Mouse (Mus musculus) inflammation-experienced regulatory T-cells, adult 6 months (primary cell): Measurements from ENCODE around the gene Ankrd2. TPM values are rescaled to one million over a fixed set of nuclear protein-coding genes. Genes with fewer than 3 reads are reported as not detected.

Experiments
- polyA plus RNA-seq, 3 experiments: library from polyadenylated mRNA; unstranded; fragments of 100-300 nt; shearing (Covaris generic); gene quantifications; one replicate each; pipeline ENCODE4 v1.2.1; 2017

The Ankrd2 gene
- polyA plus RNA-seq, 3 experiments from 2014 or later, result not detected

Other genes starting within 250 kb of the Ankrd2 start
- 10 to 100 TPM in 1 of 3 experiments, 1 to 10 TPM in 2; 2.7 to 21.2 (median 2.7) TPM for gene Arhgap19, start 234.0 kb upstream of the Ankrd2 start, polyA plus RNA-seq
- 10 to 100 TPM in 2 of 3 experiments, 1 to 10 TPM in 1; 7.8 to 24.9 (median 21.2) TPM for gene Frat1, start 206.0 kb upstream of the Ankrd2 start, polyA plus RNA-seq
- 1 to 10 TPM in 2 of 3 experiments, under 1 TPM in 1; 0.33 to 1.5 (median 1.3) TPM for gene Frat2, start 187.9 kb upstream of the Ankrd2 start, polyA plus RNA-seq
- 1 to 10 TPM; 5.9 to 8.6 (median 7.5) TPM for gene Rrp12, start 139.8 kb upstream of the Ankrd2 start, polyA plus RNA-seq
- gene Pgam1, start 124.1 kb upstream of the Ankrd2 start, polyA plus RNA-seq, result 10 to 100 TPM; 52.3 to 81.2 (median 59.2) TPM
- 10 to 100 TPM; 66.9 to 92.2 (median 92.1) TPM for gene Exosc1, start 102.6 kb upstream of the Ankrd2 start, polyA plus RNA-seq
- gene Zdhhc16, start 102.5 kb upstream of the Ankrd2 start, polyA plus RNA-seq, result 10 to 100 TPM; 38.4 to 48.4 (median 43.2) TPM
- 10 to 100 TPM; 58.6 to 97.5 (median 79.2) TPM for gene Mms19, start 54.8 kb upstream of the Ankrd2 start, polyA plus RNA-seq
- gene Ubtd1, start 54.2 kb upstream of the Ankrd2 start, polyA plus RNA-seq, result 1 to 10 TPM; 1.1 to 4.7 (median 3.9) TPM
- not detected for gene Hoga1, start 9.6 kb downstream of the Ankrd2 start, polyA plus RNA-seq
- gene 4933411K16Rik, start 16.2 kb downstream of the Ankrd2 start, polyA plus RNA-seq, result not detected
- under 1 TPM; 0.55 to 0.75 (median 0.65) TPM for gene Morn4, start 50.4 kb downstream of the Ankrd2 start, polyA plus RNA-seq
- 10 to 100 TPM in 2 of 3 experiments, 1 to 10 TPM in 1; 8.1 to 16.7 (median 11.9) TPM for gene Pi4k2a, start 54.5 kb downstream of the Ankrd2 start, polyA plus RNA-seq
- gene Avpi1, start 93.1 kb downstream of the Ankrd2 start, polyA plus RNA-seq, result 10 to 100 TPM in 1 of 3 experiments, 1 to 10 TPM in 2; 6.1 to 12.0 (median 6.8) TPM
- 1 to 10 TPM; 2.9 to 8.7 (median 6.9) TPM for gene Marveld1, start 111.4 kb downstream of the Ankrd2 start, polyA plus RNA-seq
- gene Zfyve27, start 128.0 kb downstream of the Ankrd2 start, polyA plus RNA-seq, result 10 to 100 TPM; 12.1 to 18.8 (median 17.9) TPM
- not detected for gene Sfrp5, start 166.3 kb downstream of the Ankrd2 start, polyA plus RNA-seq
- gene Golga7b, start 211.6 kb downstream of the Ankrd2 start, polyA plus RNA-seq, result not detected